Mouse (Mus musculus): ENCODE results near the gene Col9a3. TPM values are rescaled to one million over a fixed set of nuclear protein-coding genes. Genes with fewer than 3 reads are reported as not detected.

Gene Col9a3
- total RNA-seq, 2 experiments from 2014 or later: 0.30 TPM; not detected in 1

DNA sequence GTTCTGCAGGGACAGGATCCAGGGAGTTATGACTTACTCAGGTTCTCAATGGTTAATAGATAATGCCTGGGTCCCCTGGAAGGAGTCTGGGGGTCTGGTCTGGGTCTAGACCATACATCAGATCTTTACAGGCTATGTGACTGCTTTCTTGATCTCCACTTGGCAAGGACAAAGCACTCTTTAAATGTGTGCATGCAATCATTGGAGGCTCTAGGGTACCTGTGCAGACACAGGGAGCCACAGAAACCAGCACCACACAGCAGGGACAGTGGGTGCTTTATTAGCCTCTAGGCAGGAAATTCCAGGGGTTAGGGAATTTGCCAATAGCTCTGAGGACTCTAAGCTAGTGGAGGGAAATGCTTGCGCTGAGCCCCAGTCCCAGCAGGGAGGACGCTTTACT is 14.3 kb downstream of the Col9a3 start:
- no peak for ATAC-seq (replicated peaks; ENCODE audit: poor library complexity)

- ATAC-seq (replicated peaks; ENCODE audit: poor library complexity): no peak
Measured at GRCm38 (mm10) chr2:180641576-180642554, 44.3 kb downstream of the Col9a3 start.

DNA sequence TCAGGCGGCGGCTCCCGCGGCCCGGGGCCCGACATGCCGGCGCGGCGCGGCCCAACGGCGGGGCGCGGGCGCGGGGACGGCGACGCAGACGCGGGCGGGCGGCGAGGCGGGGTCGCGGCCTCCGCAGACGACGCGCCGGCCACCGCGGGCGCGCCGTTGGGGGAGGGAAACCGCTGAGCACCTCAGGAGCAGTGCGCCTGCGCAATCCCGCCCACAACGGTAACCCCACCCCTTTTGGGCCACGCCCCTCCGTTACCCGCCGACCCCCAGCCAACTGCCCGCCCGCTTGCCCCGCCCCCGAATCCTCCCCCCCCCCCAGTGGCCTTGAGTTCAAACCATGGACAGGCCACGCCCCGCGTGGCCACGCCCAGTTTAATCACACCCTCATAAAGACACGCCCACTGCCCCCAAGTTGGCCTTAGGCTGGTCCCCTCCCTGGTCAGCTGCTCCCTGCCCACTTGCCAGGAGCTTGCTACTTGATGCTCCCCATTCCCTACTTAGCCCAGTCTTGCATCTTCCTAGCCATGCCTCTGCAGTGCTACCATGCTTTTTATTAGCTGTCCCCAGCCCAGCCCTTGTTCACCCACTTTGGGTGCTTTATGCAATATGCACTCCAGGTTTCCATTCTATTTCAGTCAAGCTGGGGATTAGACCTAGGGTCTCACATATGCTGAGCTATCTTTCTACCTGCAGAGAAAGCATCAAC is 45.1 kb downstream of the Col9a3 start, which contains the start of gene Tcfl5:
TSS of gene Tcfl5 (minus strand) at position 154 of the 706 bp plus-strand sequence.
- no peak for ATAC-seq (replicated peaks; ENCODE audit: poor library complexity)

- no peak for ATAC-seq (replicated peaks; ENCODE audit: poor library complexity)
Measured at GRCm38 (mm10) chr2:180643626-180644025, 46.0 kb downstream of the Col9a3 start.

- peak; percentile 14; the same call in 1 of the 2 replicates for ATAC-seq (replicated peaks; ENCODE audit: poor library complexity)
Measured at GRCm38 (mm10) chr2:180646841-180647240, 49.3 kb downstream of the Col9a3 start.

GRCm38 (mm10) chr2:180654666-180655065 is 57.1 kb downstream of the Col9a3 start:
- no peak for ATAC-seq (replicated peaks; ENCODE audit: poor library complexity)

- ATAC-seq (replicated peaks; ENCODE audit: poor library complexity): no peak
Measured at GRCm38 (mm10) chr2:180655150-180655549, 57.6 kb downstream of the Col9a3 start.

DNA sequence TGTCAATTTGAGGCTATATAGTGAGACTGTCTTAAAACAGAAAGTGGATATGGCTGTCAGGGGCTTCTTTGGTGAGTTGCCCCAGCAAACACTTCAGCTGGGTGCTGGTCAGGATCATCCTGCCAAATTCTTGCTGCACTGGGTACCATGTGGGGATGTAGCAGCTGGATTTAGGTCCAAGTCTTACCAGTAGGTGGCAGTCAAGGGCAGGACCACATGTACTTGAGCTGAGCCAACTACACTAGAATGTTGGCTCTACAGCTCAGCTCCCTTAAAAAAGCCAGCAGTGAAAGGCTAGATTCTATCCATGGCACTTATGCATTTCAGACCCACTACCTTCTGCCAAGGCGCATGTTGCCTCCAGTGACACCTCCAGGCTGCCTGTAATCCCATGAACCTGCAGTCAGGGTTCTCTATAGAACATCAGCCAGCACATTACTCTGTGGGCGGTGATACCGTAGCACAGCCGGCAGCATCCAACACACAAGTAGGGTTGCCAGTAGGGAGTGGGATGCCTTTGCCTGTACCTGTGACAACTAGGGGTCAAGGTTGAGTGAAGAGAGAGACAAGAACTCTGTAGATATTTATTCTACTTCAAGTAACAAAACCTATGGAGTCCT is 59.9 kb downstream of the Col9a3 start:
- peak; percentile 97 for ATAC-seq (replicated peaks; ENCODE audit: poor library complexity)

- no peak for ATAC-seq (replicated peaks; ENCODE audit: poor library complexity)
Measured at GRCm38 (mm10) chr2:180658381-180658780, 60.8 kb downstream of the Col9a3 start.

- no peak for ATAC-seq (replicated peaks; ENCODE audit: poor library complexity)
Measured at GRCm38 (mm10) chr2:180659353-180660150, 62.0 kb downstream of the Col9a3 start.

DNA sequence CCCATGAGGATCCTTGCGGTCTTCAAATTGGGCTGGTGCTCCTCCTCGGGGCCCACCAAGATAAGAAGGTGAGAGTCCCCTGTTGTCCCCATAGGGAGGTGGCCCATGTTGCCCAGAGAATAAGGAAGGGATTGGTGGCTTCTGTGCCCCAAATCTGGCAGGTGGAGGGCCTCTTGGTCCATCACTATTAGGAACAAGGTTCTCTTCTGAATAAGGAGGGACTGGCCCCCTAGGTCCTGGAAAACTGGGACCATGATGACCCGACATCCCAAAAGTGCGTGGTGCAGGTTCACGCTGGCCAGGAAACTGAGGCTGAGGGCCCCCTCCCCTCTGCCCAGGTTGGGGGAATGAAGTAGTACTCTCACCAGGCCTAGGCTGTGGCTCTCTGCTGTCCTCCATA is 62.9 kb downstream of the Col9a3 start:
- ATAC-seq (replicated peaks; ENCODE audit: poor library complexity): no peak

DNA sequence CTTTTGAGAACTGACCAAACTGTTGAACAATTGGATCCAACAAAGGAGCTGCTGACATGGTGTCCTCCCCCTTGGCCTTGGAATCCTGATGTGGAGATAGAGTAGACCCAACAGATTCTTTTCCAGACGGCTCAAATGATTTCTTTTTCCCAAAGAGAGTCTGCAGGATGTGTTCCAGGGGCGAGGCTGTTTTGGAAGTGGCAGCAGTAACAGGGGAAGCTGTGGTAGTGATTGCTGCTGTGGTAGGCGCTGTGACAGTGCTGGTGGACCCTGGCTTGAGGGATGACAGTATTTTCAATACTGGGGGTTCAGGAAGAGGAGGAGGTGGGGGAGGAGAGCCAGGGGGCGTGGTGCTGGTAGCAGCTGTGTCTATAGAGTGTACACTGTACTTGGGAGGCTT is 64.4 kb downstream of the Col9a3 start:
- ATAC-seq (replicated peaks; ENCODE audit: poor library complexity): no peak

Other genes starting within 250 kb of the Col9a3 start
- 25.0 and 26.8 TPM in 2 replicates for gene Slco4a1, start 141.5 kb upstream of the Col9a3 start, total RNA-seq (2015)
- 12.2 and 13.7 TPM in 2 replicates for gene Slco4a1, start 141.5 kb upstream of the Col9a3 start, total RNA-seq (2017)
- gene Ntsr1, start 97.8 kb upstream of the Col9a3 start, total RNA-seq (2015): not detected in 2 replicates
- not detected in 2 replicates for gene Ntsr1, start 97.8 kb upstream of the Col9a3 start, total RNA-seq (2017)
- gene Mrgbp, start 16.5 kb upstream of the Col9a3 start, total RNA-seq (2015): 34.2 and 36.6 TPM in 2 replicates
- 27.8 and 32.7 TPM in 2 replicates for gene Mrgbp, start 16.5 kb upstream of the Col9a3 start, total RNA-seq (2017)
- 22.9 and 24.4 TPM in 2 replicates for gene Ogfr, start 8.5 kb upstream of the Col9a3 start, total RNA-seq (2015)
- gene Ogfr, start 8.5 kb upstream of the Col9a3 start, total RNA-seq (2017): 34.9 and 47.6 TPM in 2 replicates
- gene Tcfl5, start 44.9 kb downstream of the Col9a3 start, total RNA-seq (2015): not detected in 2 replicates
- gene Tcfl5, start 44.9 kb downstream of the Col9a3 start, total RNA-seq (2017): not detected in 2 replicates
- 33.0 and 37.4 TPM in 2 replicates for gene Dido1, start 112.2 kb downstream of the Col9a3 start, total RNA-seq (2015)
- 42.9 and 56.0 TPM in 2 replicates for gene Dido1, start 112.2 kb downstream of the Col9a3 start, total RNA-seq (2017)
- 59.6 and 70.9 TPM in 2 replicates for gene Gid8, start 112.3 kb downstream of the Col9a3 start, total RNA-seq (2015)
- gene Gid8, start 112.3 kb downstream of the Col9a3 start, total RNA-seq (2017): 55.9 and 73.9 TPM in 2 replicates
- gene Slc17a9, start 127.5 kb downstream of the Col9a3 start, total RNA-seq (2015): 16.6 and 17.4 TPM in 2 replicates
- 8.0 and 8.4 TPM in 2 replicates for gene Slc17a9, start 127.5 kb downstream of the Col9a3 start, total RNA-seq (2017)
- gene Bhlhe23, start 179.1 kb downstream of the Col9a3 start, total RNA-seq (2015): not detected in 2 replicates
- gene Bhlhe23, start 179.1 kb downstream of the Col9a3 start, total RNA-seq (2017): not detected in 2 replicates

All from megakaryocyte progenitor cell, adult 5-6 weeks (primary cell).